ENCODE assay signal across 9 mouse cellular contexts in the genomic region with DNA sequence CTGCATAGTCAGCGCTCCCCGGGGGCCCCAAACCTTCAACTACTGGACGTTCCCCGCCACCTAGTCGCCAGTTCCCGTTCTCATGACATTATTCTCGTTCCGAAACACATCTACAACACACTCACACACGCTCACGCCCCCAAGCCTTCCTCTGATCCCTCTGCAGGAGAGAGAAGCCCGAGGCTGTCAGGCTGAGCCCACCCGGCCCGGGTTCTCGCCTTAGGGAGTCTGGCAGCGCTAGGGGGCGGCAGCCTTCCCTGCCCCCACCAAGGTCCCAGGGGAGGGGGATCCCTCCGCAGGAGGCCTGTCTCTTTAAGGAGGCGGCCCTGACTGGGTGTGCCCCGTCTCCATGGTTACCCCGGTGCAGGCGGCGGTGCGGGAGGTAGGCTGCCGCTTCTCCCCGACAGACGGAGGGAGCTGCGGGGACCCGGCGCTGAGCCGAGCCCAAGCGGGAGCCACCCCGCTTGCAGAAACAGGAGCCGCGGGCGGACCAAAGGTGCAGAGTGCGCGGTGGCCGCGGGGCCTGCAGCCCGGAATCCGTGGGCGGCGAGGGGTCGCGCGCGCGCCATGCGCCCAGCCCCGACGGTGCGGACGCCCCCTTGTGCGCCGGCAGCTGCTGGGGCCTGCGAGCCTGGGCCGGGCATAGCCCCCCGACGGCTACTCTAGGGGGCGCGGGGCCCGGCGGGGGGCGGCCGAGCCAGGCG. TPM values are rescaled to one million over a fixed set of nuclear protein-coding genes. Genes with fewer than 3 reads are reported as not detected.
A peak's percentile ranks its signal among the peaks of the same experiment; 100 is the strongest.
DNase-seq lines count a peak whose midpoint lies in the region; ATAC-seq and TF ChIP-seq lines count a peak whose summit lies in the region.
"Had no signal": no experiment of that assay in that cellular context is flagged by ENCODE, and none has a peak within 500 bp of the region (broad histone marks: within the 10 kb centered on the region; RNA-seq: fewer than 3 reads in every experiment).

A gene (plus strand): TSS at position 654 of the 704 bp plus-strand sequence.

- peak within 1 kb of the TSS; percentile 73 for H3K4me3 ChIP-seq in ES-Bruce4 (ENCODE audit: low read depth, low read length)
- H3K4me3 ChIP-seq in embryonic fibroblast, embryonic 13.5 days (ENCODE audit: insufficient read depth, low read length) = peak within 1 kb of the TSS; percentile 38
- peak within 1 kb of the TSS; percentile 33 for H3K4me3 ChIP-seq in hindbrain, embryonic 11.5 days (ENCODE audit: low read depth, low read length)
- H3K4me3 ChIP-seq in lung, embryonic 16.5 days (ENCODE audit: low read length) = peak within 1 kb of the TSS; percentile 54

- no peak for TF ChIP-seq CTCF in ES-Bruce4 (IDR thresholded peaks at IDR 0.05; ENCODE audit: low read depth, low read length)
- no peak for TF ChIP-seq CTCF in embryonic fibroblast, embryonic 13.5 days (IDR thresholded peaks at IDR 0.05; ENCODE audit: borderline replicate concordance, insufficient read depth, low read length)

- no peak for TF ChIP-seq POLR2A in ES-Bruce4 (IDR thresholded peaks at IDR 0.05; ENCODE audit: insufficient read depth, low read length)
- no peak for TF ChIP-seq POLR2A in embryonic fibroblast, embryonic 13.5 days (IDR thresholded peaks at IDR 0.05; ENCODE audit: low read depth, low read length)

- ATAC-seq in hindbrain, embryonic 11.5 days (ENCODE audit: low FRiP score) = no peak
- ATAC-seq in lung, embryonic 16.5 days (ENCODE audit: low read depth) = peak; percentile 68

- peaks cover 10% of the 10 kb centered on the region for H3K4me1 ChIP-seq in ES-Bruce4 (ENCODE audit: control insufficient read depth, insufficient read depth, low read length)
- 0 out of 2 replicates have a peak, but pooled peaks cover 5% of the 10 kb centered on the region for H3K4me1 ChIP-seq in embryonic fibroblast, embryonic 13.5 days (ENCODE audit: control insufficient read depth, insufficient read depth, low read length)
- H3K4me1 ChIP-seq in hindbrain, embryonic 11.5 days (replicated peaks; ENCODE audit: control insufficient read depth, insufficient read depth, low read length) = peaks cover 19% of the 10 kb centered on the region
- H3K4me1 ChIP-seq in lung, embryonic 16.5 days (replicated peaks; ENCODE audit: control insufficient read depth, insufficient read depth, low read length) = peaks cover 24% of the 10 kb centered on the region

- peaks cover 9% of the 10 kb centered on the region for H3K27me3 ChIP-seq in ES-Bruce4 (ENCODE audit: control insufficient read depth, insufficient read depth, low read length, poor library complexity, severe bottlenecking)
- peaks cover 77% of the 10 kb centered on the region for H3K27me3 ChIP-seq in hindbrain, embryonic 11.5 days (ENCODE audit: control insufficient read depth, insufficient read depth, low read length)
- peaks cover 94% of the 10 kb centered on the region for H3K27me3 ChIP-seq in lung, embryonic 16.5 days (ENCODE audit: control insufficient read depth, insufficient read depth, low read depth, low read length)

- H3K27ac ChIP-seq in ES-Bruce4 (ENCODE audit: insufficient read depth, low read length) = no peak within 1 kb of the TSS
- H3K27ac ChIP-seq in embryonic fibroblast, embryonic 13.5 days (ENCODE audit: insufficient read depth, low read length) = no peak within 1 kb of the TSS
- no peak within 1 kb of the TSS for H3K27ac ChIP-seq in hindbrain, embryonic 11.5 days (ENCODE audit: low read depth, low read length)
- no peak within 1 kb of the TSS for H3K27ac ChIP-seq in lung, embryonic 16.5 days (ENCODE audit: low read length)
- H3K27ac ChIP-seq: macrophage had no signal

- no peak for TF ChIP-seq EP300 in ES-Bruce4 (IDR thresholded peaks at IDR 0.05; ENCODE audit: insufficient read depth, low read depth, low read length)

- DNase-seq in adrenal gland, postnatal 25 days = peak; percentile 69
- no peak for DNase-seq in hindbrain, embryonic 11.5 days (ENCODE audit: low spot score)
- peak; percentile 70 to 72 for DNase-seq in layer of hippocampus, postnatal 14 days (ENCODE audit: low spot score in 2 of 2)
- peak; percentile 86 for DNase-seq in right cerebral cortex, adult 18-20 months
- DNase-seq in yolk sac, embryonic 10.5 days (ENCODE audit: low spot score) = peak; percentile 61

- no peaks in the 10 kb centered on the region for H3K9me3 ChIP-seq in ES-Bruce4 (replicated peaks; ENCODE audit: control insufficient read depth, insufficient read depth, low read length, poor library complexity, severe bottlenecking)
- H3K9me3 ChIP-seq in hindbrain, embryonic 11.5 days (ENCODE audit: control insufficient read depth, low read length) = no peaks in the 10 kb centered on the region
- H3K9me3 ChIP-seq in lung, embryonic 16.5 days (ENCODE audit: control insufficient read depth, low read length) = no peaks in the 10 kb centered on the region

- no peaks in the 10 kb centered on the region for H3K36me3 ChIP-seq in ES-Bruce4 (ENCODE audit: control insufficient read depth, insufficient read depth, low read length, poor library complexity, severe bottlenecking)
- H3K36me3 ChIP-seq in hindbrain, embryonic 11.5 days (ENCODE audit: control insufficient read depth, insufficient read depth, low read length) = no peaks in the 10 kb centered on the region
- no peaks in the 10 kb centered on the region for H3K36me3 ChIP-seq in lung, embryonic 16.5 days (ENCODE audit: control insufficient read depth, insufficient read depth, low read length)

- H3K9ac ChIP-seq in ES-Bruce4 (ENCODE audit: low read depth, poor library complexity, severe bottlenecking) = peak within 1 kb of the TSS; percentile 65
- H3K9ac ChIP-seq in hindbrain, embryonic 11.5 days (ENCODE audit: low read depth, low read length) = peak within 1 kb of the TSS; percentile 11; the same call in 1 of the 2 replicates
- peak within 1 kb of the TSS; percentile 36 for H3K9ac ChIP-seq in lung, embryonic 16.5 days (ENCODE audit: low read length)

- under 1% methylated on average over 57 of the region's 66 CpGs for WGBS in hindbrain, embryonic 11.5 days
- under 1% methylated on average over 54 of the region's 66 CpGs for WGBS in lung, embryonic 16.5 days

- H3K4me2 ChIP-seq in hindbrain, embryonic 11.5 days (replicated peaks; ENCODE audit: low read depth, low read length) = peak within 1 kb of the TSS; percentile 56
- peak within 1 kb of the TSS; percentile 88 for H3K4me2 ChIP-seq in lung, embryonic 16.5 days (ENCODE audit: low read depth, low read length)

RNA-seq across cellular contexts. Expression of the gene that starts here (rescaled TPM):
- polyA plus RNA-seq in ES-Bruce4 (2011; ENCODE audit: insufficient read depth, insufficient read length, low read depth, missing spikeins) = 0.99 and 1.3 TPM in 2 replicates
- 0.67 and 1.2 TPM in 2 replicates for total RNA-seq in adrenal gland, postnatal 25 days (2021)
- 0.40 TPM in 1 of 2 replicates, not detected in the other for polyA plus RNA-seq in embryonic fibroblast, embryonic 13.5 days (2011; ENCODE audit: insufficient read length, low read depth, missing spikeins)
- 0.12 and 0.14 TPM in 2 replicates for polyA plus RNA-seq in hindbrain, embryonic 11.5 days (2014; fragmentation: Nextera tagmentation; extraction: Ambion mirVana)
- total RNA-seq in layer of hippocampus, postnatal 14 days (2021) = 10 to 100 TPM; 71.6 to 78.7 TPM
- 0.69 and 0.82 TPM in 2 replicates for polyA plus RNA-seq in lung, embryonic 16.5 days (2015; fragmentation: Nextera tagmentation; extraction: Ambion mirVana)
- polyA plus RNA-seq: macrophage had no signal

Comparison
In these comparisons a context has a peak if more than half of its experiments do, and no peak if none do; other contexts are left out.
1. RNA of the gene that starts here (total RNA-seq): 71.6 to 78.7 TPM in layer of hippocampus, postnatal 14 days; 0.67 to 1.2 TPM in adrenal gland, postnatal 25 days; every median in the first group is over 10 times any median in the second.
2. Peak in ATAC-seq, H3K4me3 ChIP-seq, H3K9ac ChIP-seq and H3K4me2 ChIP-seq in lung, embryonic 16.5 days; RNA of the gene not detected or under 1 TPM.
3. H3K9ac ChIP-seq: peak in every context shown above with its lines; median percentile 65 in ES-Bruce4; 36 in lung, embryonic 16.5 days; 11 in hindbrain, embryonic 11.5 days.
4. Peak in every context shown above with its lines, with median percentiles within 50 percentile points of each other: H3K4me3 ChIP-seq.